Mouse (Mus musculus) layer of hippocampus, adult 9-10 months (tissue): ENCODE results near the gene Baz2a.
"Not testable (repeated sequence)": the region's sequence is repeated elsewhere in the genome, so short reads cannot be mapped to it uniquely, and the experiment has no call there.

ENCODE experiments used
- DNase-seq: peaks from one replicate; pipeline ENCODE4 v3.0.0; 2022; ENCODE audit warnings: low spot score

The Baz2a gene

DNA sequence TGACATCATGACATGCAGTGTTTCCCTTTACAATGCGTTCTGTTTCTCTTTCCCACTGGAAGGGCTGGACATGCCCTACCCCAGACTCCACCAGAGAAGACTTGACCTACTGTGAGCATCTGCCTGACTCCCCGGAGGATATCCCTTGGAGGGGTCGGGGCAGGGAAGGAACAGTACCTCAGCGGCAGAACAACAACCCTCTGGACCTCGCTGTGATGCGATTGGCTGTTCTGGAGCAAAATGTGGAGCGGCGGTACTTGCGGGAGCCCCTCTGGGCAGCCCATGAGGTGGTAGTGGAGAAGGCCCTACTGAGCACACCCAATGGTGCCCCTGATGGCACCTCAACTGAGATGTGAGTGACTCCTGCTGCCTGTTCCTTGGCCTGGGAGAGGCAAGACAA is 33.5 kb downstream of the Baz2a start:
- DNase-seq, result no peak

DNA sequence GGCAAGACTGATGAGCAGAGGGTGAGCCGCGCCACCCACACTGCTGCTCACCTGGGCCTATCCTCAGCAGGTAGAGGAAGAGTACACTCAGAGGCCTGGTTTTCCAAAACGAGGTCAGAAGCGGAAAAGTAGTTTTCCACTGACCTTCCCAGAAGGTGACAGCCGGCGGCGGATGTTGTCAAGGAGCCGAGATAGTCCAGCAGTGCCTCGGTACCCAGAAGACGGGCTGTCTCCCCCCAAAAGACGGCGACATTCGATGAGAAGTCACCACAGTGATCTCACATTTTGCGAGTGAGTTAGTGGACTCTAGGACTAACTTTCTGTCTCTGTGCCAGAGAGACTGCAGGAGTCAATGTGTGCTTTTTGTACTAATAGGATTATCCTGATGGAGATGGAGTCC is 34.6 kb downstream of the Baz2a start:
- no peak for DNase-seq

DNA sequence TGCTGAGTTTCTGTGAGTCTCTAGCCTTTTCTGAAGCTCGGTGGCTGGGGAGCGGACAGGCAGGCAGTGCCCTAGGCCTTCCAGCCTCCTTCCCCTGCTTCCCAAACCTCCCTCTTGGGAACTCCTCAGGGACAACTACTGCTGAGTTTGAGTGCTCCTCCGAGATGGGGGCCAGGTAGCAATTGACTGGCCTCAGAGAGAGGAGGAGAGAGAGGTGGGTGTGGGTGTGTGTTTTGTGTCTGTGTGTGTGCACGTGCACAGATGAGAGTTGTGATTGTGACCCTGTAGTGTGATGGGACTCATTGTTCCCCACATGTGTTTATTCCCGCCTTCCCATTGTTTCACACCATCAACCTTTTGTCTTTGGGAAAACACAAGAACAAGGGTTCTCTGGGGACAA is 36.1 kb downstream of the Baz2a start:
- no peak for DNase-seq

DNA sequence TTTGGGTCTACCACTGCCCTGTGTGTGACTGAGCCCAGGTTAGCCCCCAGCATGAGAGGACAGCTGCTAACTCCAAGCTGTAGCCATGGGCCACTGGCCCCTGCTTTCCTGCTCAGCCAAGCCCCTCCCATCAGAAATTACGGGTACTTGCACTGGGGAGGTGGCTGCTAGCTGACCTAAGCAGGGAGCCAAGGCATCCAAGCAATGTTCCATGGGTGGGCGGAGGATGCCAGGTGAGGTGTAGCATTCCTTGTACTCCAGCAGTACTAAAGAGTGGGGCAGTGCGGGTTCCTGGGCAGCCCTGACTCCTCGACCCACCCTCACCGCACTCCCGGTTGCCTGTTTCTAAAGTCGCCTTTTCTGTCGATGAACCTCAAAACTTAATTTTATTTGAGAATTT is 36.8 kb downstream of the Baz2a start:
- DNase-seq, result no peak

DNA sequence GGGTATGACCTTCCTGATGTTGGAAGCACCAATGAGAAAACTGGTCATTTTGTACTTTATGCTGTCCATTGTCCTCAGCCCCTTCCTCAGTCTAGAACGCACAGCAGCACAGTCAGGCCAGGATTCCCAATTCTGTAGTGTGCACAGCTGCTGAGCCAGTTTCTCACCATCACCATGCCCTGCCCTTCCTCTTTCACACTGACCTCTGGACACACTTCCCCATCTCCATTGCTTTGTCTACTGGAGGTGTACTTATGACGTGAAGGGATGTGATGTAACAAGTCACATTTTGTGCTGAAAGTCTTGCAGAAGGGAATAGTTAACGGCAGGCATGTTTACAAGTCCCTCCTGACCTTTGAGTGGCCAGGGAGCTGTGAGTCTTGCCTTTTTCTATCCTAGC is 39.9 kb downstream of the Baz2a start:
- DNase-seq, result no peak

DNA sequence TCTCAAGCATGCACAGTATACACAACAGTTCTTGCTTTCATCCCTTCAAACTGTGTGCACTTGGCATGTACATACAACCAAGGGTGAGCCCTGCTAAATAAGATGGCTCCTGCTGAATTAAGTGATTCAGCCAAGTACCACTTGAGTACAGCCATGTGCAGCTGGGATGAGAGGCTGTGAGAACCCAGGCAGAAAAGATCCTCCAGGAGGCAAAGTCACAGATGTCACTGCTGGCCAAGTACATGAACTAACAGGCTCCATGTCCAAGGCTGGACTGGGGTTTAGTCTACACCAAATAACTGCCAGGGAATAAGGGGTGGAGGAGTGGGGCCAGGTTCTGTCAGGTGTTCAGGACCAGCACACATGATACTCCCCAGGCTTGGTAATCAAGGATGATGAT is 40.4 kb downstream of the Baz2a start:
- no peak for DNase-seq

DNA sequence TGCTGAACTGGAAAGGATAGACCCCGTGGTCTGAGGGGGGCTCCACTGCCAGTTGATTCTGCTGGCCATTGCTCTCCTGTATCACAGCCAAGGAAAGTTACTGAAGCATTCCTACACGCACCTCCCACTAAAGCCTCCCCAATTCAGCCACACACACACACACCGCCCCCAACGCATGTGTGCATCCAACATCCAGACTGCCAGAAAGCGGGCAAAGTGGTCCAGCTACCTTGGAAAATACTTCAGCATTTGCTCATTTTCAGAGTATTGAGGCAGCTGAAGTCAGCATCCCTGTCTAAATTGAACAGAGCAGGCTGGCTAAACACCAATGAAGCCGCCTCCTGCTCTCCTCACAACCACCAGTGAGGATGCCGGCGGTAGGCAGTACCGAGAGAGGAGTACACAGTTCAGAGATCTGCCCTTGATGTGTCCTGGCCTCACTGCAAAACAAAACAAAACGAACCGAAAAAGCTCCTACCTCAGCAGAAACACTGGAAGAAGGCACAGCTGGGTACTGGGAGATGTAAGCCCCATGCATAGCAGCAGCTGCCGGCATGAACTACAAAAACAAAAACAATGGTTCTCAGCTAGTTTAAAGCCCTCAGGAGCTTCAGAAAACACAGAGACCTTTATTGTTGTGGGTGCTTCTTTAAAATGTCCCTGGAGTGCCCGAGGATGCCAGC is 42.4 kb downstream of the Baz2a start:
- DNase-seq, result no peak

DNA sequence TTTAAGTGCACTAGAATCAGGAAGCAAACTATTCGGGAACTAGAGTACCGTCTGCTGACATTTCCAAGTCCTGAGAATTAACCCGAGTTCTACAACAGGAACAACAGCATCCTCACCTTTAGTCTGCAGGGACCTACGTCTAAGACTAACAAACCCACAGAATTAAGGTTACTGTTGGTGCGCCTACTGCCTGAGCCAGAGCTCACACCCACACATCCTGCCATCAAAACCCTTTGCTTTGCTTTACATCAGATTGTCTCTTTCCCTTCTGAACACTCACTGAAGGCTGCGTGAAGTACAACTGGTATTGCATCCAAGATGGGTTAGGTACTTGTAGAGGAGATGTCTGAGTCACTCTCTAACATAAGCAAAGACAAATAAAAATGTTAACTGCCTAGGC is 44.0 kb downstream of the Baz2a start:
- no peak for DNase-seq

DNA sequence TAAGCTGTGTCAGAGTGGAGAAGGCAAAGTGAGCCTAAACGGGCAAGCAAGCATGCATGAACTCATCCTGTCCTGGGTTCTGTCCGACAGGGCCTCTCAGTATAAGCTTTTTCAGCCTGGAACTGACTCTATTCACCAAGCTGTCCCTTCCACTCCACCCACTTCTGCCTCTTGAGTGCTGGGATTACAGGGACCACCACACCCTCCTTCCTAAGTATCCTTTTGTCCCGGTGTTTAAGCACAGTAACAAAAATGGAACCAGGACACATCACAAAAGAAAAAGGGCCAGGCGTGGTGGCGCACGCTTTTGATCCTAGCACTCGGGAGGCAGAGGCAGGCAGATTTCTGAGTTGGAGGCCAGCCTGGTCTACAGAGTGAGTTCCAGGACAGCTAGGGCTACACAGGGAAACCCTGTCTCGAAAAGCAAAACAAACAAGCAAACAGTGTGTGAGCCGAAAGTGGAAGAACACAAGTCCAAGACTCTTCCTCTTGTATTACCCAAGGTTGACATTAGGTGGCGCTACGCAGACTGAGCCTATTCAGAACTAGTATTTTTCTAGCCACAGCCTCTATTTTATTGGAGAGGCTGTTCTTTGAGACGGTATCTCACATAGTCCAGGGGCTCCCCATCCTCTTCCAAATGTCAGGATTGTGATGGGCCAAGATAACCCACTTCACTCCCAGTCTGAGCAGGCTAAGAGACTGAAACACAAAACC is 49.0 kb downstream of the Baz2a start:
- peak; percentile 39 for DNase-seq

DNA sequence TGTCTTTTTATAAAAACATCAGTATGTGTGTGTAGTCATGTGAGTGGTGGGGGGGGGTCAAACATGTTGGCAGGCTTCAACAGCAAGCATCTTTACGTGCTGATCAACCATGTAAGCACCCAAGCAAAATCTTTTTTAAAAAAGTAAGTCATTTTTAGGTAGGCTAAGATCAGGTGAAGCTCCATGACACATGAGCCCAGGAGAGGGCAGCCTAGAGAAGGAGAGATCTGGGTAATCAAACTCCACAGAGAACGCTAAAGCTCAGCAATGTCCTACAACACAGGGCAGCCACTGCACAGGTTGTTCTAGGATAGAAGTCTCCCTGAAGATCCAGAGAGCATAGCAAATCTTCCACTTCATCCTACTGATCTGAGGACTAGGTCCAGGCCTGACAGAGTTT is 50.8 kb downstream of the Baz2a start:
- no peak for DNase-seq

DNA sequence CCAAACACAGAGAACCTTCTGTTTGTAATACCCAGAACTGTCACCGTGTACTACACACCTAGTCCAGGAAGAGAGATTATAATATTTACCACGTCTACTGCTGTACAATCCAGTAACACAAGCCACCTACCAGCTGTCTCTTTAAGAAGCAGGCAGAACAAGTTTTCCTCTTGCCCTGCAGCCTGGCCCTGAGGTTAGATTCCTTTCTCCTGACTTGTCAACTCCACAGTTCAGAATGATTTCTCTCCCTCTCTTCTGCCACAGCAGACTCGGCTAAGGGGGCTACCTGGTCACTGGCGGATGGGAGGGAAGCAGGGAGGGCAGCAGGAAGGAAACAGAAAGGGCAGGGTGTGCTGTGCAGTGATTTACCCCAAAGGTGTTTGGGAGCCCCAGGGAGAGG is 52.3 kb downstream of the Baz2a start:
- no peak for DNase-seq

DNA sequence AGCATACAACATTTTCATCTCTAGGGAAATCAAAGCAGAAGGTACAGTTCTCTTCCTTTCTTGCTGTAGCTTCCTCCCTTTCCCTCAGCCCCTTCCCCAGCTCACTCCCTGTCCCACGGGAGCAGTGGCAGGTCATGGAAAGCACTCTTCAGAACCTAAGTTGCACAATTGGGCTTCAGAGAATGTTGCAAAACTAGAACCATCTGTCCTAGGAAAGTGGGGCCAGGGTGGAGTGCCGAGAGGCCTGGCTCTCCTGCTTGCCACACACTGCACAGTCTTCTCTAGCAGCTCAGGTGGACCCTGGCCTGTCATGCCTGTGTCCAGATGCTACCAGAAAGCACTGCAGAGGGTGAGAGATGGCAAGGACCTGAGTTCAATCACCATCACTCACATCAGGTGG is 53.6 kb downstream of the Baz2a start:
- DNase-seq, result no peak

DNA sequence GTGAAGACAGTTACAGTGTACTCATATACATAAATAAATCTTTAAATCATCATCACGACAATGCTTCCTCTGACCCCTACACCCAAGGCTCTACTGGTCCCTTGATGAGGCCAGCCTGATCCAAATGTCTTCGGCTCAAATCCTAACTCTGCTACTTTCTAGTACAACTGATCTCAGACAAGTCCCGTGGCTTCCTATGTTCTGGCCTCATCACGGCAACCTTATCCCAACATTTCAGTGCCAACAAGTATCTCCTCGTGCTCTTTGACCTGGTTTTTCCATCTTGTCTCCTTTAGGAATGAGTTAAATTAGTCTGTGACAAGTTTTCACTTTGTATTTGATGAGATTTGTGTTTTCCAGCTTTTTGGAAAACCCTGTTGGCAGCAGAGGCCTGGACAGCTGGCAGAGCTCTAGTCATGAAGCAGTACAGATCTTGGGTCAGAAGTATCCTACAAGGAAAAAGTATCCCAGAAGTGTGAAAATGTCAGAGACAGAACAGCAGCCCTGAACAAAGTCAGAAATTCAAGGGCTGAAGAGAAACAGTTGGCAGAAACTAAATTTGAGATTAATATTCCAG is 57.5 kb downstream of the Baz2a start:
- no peak for DNase-seq

DNA sequence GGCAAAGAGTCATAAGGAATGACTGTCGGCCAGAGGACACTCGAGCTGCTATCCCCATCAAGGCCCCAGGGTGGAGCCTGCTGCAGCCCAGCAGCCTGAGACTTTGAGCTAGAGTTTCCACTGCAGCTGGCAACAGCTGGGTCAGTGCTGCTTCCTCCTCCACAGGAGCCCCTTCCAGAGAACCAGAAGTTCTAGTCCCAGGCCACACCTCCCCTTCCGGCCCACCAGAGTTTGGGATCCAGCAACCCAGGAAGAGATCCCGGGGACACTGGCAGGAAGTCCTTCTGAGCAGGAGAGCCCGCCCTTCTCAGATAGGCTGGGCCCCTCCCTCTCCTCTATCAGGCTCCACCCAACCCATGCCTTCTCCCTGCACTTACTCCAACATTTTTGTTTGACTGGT is 58.2 kb downstream of the Baz2a start:
- no peak for DNase-seq

DNA sequence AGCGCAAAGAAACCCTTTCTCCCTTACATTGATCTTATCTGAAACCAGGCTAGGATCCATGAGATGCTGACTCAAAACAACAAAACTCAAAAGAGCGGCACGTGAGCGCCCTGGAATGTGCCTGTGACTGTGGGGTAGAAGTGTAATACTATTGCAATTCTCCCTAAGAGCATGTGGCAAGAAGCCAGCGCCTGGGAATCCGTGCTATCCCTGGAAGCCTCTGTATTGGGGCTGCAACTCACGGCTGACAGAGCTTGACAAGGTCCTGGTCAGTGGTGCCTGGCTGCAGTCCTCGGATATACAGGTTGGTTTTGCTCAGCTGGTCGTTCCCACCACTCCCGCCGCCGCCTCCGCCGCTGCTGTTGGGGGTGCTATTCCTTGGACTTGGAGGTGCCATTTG is 59.6 kb downstream of the Baz2a start:
- no peak for DNase-seq

DNA sequence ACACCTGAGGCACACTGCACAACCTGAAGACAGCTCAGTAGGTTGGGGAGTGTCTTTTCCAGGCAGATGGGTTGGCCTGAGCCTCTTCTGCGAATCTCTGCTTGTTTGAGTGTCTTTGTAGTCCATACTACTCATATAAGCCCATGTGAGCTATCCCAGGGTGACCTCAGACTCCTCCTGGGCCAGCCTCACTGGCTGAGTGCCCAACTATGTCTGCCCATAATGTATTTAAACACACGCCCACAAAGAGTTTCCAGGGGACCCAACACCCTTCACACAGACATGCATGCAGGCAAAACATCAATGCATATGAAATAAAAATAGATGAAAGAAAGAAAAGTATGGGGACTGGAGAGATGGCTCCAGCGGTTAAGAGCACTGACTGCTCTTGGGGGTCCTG is 62.6 kb downstream of the Baz2a start:
- no peak for DNase-seq

DNA sequence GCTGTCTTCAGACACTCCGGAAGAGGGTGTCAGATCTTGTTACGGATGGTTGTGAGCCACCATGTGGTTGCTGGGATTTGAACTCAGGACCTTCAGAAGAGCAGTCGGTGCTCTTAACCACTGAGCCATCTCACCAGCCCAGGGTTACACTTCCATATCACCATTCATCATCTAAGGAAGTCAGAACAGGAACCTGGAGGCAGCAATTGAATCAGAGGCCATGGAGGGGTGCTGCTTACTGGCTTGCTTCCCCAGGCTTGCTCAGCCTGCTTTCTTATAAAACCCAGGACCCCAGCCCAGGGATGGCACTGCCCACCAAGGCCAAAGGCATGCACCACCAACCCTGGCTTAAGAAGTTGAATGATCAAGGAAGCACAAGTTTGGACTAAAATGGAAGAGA is 74.3 kb downstream of the Baz2a start:
- not testable (repeated sequence) for DNase-seq

DNA sequence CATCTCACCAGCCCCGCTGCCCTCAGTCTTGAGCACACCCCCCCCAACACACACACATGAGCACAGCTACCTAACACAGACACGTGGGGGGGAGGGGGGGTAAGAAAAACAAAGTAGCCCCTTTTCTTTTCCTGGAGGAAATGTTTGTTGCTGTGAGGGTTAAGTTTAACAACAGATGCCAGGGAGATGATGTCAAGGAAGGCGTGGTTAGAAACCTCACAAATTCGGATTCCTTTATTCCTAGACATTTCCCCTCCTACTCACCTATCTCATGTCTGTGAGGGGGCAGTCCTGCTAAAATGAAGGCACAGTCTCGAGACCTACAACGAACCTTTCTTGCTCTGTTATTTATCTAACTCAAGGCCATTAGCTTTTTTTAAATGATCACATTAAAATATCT is 75.7 kb downstream of the Baz2a start:
- DNase-seq, result no peak

DNA sequence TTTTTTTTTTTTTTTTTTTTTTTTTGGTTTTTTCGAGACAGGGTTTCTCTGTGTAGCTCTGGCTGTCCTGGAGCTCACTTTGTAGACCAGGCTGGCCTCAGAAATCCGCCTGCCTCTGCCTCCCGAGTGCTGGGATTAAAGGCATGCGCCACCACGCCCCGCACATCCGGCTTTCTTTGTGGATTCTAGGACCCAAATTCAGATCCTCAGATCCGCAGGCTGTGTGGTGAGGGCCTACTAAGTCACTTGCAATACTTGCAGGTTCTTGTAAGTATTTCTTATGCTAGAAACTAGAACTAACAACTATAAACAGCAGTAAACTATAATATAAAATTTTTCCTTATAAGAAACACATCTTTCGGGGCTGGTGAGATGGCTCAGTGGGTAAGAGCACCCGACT is 80.0 kb downstream of the Baz2a start:
- not testable (repeated sequence) for DNase-seq

DNA sequence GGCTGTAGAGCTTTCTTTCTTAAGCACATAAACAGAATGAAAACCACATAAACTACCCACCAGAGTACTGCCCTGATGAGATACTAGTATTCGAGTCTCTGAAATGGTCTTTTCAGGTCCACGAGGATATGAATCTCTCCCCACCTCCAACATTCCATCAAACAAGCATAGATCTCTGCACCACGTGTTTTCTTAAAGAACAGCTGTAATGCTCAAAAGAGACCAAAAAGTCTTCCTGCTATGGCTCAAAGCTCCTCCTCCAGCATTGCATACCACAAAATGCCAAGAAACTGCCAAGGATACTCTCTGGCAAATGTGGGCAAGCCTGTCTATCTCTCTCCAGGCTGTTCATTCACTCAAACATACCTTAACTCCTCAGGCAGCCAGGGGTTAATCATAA is 83.9 kb downstream of the Baz2a start:
- no peak for DNase-seq

DNA sequence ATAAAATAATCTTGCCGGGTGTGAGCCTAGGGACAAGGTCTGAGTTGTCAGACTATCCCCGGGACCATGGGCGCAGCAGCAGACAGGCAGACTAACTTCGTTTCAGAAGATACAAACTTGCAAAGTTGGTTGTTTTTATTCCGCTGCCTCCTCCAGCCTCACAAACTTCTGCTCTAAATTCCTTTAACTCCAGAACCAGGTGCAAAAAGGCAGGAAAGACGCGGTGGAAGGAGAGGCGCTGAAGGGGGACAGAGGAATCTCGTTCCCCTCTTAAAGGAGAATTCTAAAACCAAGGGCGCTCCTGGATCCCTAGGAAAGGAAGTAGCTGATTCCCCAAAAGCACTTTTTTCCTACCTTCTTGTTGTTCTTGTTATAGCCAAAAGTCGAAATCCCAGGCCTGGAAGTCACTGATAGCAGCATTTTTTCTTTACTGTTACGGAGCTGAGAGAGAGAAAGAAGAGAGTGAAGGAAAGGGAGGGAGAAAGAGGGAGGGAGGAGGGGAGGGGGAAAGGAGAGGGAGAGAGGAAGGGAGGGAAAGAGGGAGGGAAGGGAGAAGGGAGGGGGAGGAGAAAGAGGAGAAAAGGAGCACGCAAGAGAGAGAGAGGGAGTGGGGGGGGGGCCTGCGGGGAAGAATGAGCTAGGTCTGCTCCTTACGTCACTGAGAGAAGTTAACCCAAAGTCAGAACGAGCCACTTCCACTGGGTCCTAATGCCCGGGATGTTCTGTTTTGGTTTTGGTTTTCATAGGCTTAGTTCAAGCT is 84.8 kb downstream of the Baz2a start:
- DNase-seq, result peak; percentile 24

DNA sequence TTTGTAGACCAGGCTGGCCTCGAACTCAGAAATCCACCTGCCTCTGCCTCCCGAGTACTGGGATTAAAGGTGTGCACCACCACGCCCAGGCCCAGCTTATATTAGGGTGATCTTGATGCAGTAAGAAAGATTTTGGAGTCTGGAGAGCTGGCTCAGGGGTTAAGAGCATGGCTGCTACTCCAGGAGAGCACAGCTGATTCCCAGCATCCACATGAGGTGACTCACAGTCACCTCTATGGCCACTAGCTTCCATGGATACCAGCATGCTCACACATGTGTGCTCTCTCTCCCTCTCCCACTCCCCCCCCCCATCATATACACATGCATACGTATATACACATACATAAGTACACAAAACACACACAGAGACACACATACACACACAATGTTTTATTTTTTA is 85.9 kb downstream of the Baz2a start:
- no peak for DNase-seq
